Mouse (Mus musculus): Measurements from ENCODE around the gene Alox5. TPM values are rescaled to one million over a fixed set of nuclear protein-coding genes. Genes with fewer than 3 reads are reported as not detected.
"Not testable (repeated sequence)": the region's sequence is repeated elsewhere in the genome, so short reads cannot be mapped to it uniquely, and the experiment has no call there.

Gene Alox5
- polyA plus RNA-seq (2015; fragmentation: Nextera tagmentation; extraction: Ambion mirVana), result 0.46 and 0.56 TPM in 2 replicates

DNA sequence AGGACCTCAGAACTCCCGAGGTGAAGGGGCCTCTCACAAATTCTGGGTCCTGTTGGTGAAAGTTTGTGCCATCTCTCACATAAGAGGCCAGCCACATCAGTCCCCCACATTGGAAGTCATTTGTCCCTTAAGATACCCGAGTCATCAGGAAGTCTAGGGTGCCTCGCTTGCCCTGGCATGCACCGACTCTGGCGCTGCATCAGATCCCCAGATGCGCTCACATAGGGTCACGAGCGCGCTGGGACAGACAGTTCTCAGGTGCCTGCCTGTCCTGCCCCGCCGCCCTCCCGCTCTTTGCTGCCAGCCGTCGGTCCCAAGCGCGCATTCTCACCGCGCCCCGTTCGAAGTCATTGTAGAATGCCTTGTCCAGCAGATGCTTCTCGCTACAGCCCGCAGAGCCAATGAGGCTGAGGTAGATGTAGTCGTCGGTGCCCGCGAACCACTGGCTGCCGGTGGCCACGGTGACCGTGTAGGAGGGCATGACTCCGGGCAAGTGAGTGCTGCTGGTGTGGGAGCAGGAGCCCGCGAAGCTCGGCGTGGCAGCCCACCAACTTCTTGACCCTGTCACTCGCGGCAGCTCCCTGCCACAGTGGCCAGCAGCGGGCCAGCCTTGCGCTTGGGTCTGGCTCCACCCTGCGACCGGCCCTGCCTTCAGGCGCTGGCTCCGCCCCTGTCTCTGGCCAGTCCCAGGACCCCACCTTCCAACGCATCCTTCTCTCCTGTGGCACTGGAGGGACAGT, at the start of gene Alox5:
Gene Alox5 (minus strand): TSS at position 635 of the 740 bp plus-strand sequence.
- Histone ChIP-seq H3K27ac (no peak within 1 kb of the TSS), H3K9me3 (replicated peaks; ENCODE audit: low read length) (no peaks in the 10 kb centered on the region), H3K4me3 (replicated peaks; ENCODE audit: low read depth, low read length) (peak within 1 kb of the TSS; percentile 26), H3K27me3 (ENCODE audit: insufficient read depth, low read length) (peaks cover 11% of the 10 kb centered on the region; the same call in 1 of the 2 replicates), H3K9ac (ENCODE audit: low read depth, low read length) (no peak within 1 kb of the TSS), H3K4me2 (ENCODE audit: low read length) (peak within 1 kb of the TSS; percentile 56), H3K4me1 (replicated peaks; ENCODE audit: insufficient read depth, low read length) (peaks cover 5% of the 10 kb centered on the region; the same call in 1 of the 2 replicates), H3K36me3 (ENCODE audit: insufficient read depth, low read length) (no peaks in the 10 kb centered on the region)
- WGBS, result 2% methylated on average over 43 of the region's 43 CpGs
- peak; percentile 24 for DNase-seq (ENCODE audit: low spot score)
- ATAC-seq (replicated peaks; ENCODE audit: low FRiP score, low read depth), result 0 out of 2 replicates have a peak, but pooled peaks have one; percentile 54
- TF ChIP-seq CTCF (IDR thresholded peaks at IDR 0.05; ENCODE audit: low read depth), result no peak

DNA sequence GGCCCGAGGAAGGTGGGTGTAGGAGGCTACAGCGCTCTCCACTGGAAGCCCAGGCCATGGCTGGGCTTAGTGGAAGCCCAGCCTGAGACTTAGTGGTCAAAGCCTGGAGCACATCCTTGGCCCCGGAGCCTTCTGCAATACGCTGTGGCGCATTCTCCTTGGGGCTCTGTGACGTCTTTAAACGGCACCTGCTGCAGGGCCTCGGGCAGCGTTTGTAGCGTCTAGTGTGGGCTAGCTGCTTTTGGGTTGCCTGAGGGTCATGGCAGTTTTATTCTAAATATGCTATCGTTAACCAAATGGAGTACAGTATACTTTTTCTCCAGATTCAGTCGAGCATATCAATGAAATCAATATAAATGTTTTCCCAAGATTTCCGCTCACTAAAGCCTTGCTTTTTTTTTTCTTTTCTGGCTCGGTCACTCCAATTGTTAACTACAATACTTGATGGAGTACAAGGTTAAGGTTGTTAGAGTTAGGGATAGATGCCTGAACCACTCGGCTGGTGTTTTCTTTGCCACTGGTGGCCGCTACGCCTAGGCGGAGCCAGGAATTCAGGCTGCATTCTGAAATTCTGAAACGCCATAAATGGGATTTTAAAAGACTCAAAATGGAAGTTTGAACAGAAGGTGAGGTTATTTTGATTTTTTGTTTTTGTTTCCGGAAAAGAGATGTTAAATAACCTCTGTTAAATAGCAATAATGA, 45.5 kb upstream of the Alox5 start, which contains the start of gene Olfr212:
Gene Olfr212 (plus strand): TSS at position 215 of the 702 bp plus-strand sequence.
- not testable (repeated sequence) for H3K27ac ChIP-seq; DNase-seq (ENCODE audit: low spot score); ATAC-seq (replicated peaks; ENCODE audit: low FRiP score, low read depth); H3K4me1 ChIP-seq (replicated peaks; ENCODE audit: insufficient read depth, low read length); H3K36me3 ChIP-seq (ENCODE audit: insufficient read depth, low read length); H3K4me3 ChIP-seq (replicated peaks; ENCODE audit: low read depth, low read length); H3K4me2 ChIP-seq (ENCODE audit: low read length); H3K9me3 ChIP-seq (replicated peaks; ENCODE audit: low read length); H3K9ac ChIP-seq (ENCODE audit: low read depth, low read length); H3K27me3 ChIP-seq (ENCODE audit: insufficient read depth, low read length)
- 92% methylated on average over 19 of the region's 20 CpGs for WGBS

DNA sequence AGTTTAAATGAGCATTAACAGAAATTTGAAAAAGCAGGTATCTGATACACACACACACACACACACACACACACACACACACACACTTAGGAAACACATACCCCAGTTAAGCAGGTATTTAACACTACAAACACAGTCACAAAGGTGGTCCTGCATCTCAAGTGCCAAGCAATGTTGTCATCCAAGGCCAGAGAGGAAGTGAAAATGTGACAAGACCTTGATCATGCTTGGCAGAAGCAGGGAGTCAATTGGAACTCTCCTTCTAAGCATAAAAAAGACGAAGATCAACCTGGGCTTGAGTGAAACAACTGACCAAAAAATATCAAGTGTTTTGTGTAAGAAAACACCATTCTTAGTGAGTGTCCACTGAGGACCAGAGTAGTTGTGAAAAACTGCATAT, 35.0 kb upstream of the Alox5 start:
- TF ChIP-seq CTCF (IDR thresholded peaks at IDR 0.05; ENCODE audit: low read depth), result no peak
- 89% methylated on average over 1 of the region's 1 CpGs for WGBS
- Histone ChIP-seq H3K4me1 (replicated peaks; ENCODE audit: insufficient read depth, low read length) (no peaks in the 10 kb centered on the region), H3K27ac (no peak overlapping the region), H3K4me2 (ENCODE audit: low read length) (no peak overlapping the region), H3K9ac (ENCODE audit: low read depth, low read length) (no peak overlapping the region), H3K27me3 (ENCODE audit: insufficient read depth, low read length) (no peaks in the 10 kb centered on the region), H3K36me3 (ENCODE audit: insufficient read depth, low read length) (no peaks in the 10 kb centered on the region), H3K9me3 (replicated peaks; ENCODE audit: low read length) (no peaks in the 10 kb centered on the region), H3K4me3 (replicated peaks; ENCODE audit: low read depth, low read length) (no peak overlapping the region)
- DNase-seq (ENCODE audit: low spot score), result no peak
- no peak for ATAC-seq (replicated peaks; ENCODE audit: low FRiP score, low read depth)

GRCm38 (mm10) chr6:116493742-116494141, 32.8 kb upstream of the Alox5 start:
- Histone ChIP-seq H3K27me3 (ENCODE audit: insufficient read depth, low read length) (no peaks in the 10 kb centered on the region), H3K4me1 (replicated peaks; ENCODE audit: insufficient read depth, low read length) (no peaks in the 10 kb centered on the region)
- TF ChIP-seq CTCF (IDR thresholded peaks at IDR 0.05; ENCODE audit: low read depth), result no peak

GRCm38 (mm10) chr6:116488791-116489190, 27.8 kb upstream of the Alox5 start, which contains the start of gene Olfr211:
Gene Olfr211 (plus strand): TSS chr6:116489091.
- Histone ChIP-seq H3K4me3 (replicated peaks; ENCODE audit: low read depth, low read length) (no peak within 1 kb of the TSS), H3K36me3 (ENCODE audit: insufficient read depth, low read length) (no peaks in the 10 kb centered on the region), H3K27ac (no peak within 1 kb of the TSS), H3K9me3 (replicated peaks; ENCODE audit: low read length) (no peaks in the 10 kb centered on the region), H3K27me3 (ENCODE audit: insufficient read depth, low read length) (no peaks in the 10 kb centered on the region), H3K4me1 (replicated peaks; ENCODE audit: insufficient read depth, low read length) (no peaks in the 10 kb centered on the region), H3K9ac (ENCODE audit: low read depth, low read length) (no peak within 1 kb of the TSS), H3K4me2 (ENCODE audit: low read length) (no peak within 1 kb of the TSS)
- no peak for ATAC-seq (replicated peaks; ENCODE audit: low FRiP score, low read depth)
- WGBS, result 70% methylated on average over 4 of the region's 4 CpGs
- TF ChIP-seq CTCF (IDR thresholded peaks at IDR 0.05; ENCODE audit: low read depth), result no peak
- DNase-seq (ENCODE audit: low spot score), result no peak

More at GRCm38 (mm10) chr6:116493742-116494141, 32.8 kb upstream of the Alox5 start:
- no peak overlapping the region for H3K4me2 ChIP-seq (ENCODE audit: low read length)
- no peaks in the 10 kb centered on the region for H3K36me3 ChIP-seq (ENCODE audit: insufficient read depth, low read length)
- DNase-seq (ENCODE audit: low spot score) (no peak), ATAC-seq (replicated peaks; ENCODE audit: low FRiP score, low read depth) (no peak)
- H3K9ac ChIP-seq (ENCODE audit: low read depth, low read length), result no peak overlapping the region
- no peak overlapping the region for H3K4me3 ChIP-seq (replicated peaks; ENCODE audit: low read depth, low read length)
- WGBS, result 77% methylated on average over 5 of the region's 5 CpGs
- no peaks in the 10 kb centered on the region for H3K9me3 ChIP-seq (replicated peaks; ENCODE audit: low read length)
- no peak overlapping the region for H3K27ac ChIP-seq

DNA sequence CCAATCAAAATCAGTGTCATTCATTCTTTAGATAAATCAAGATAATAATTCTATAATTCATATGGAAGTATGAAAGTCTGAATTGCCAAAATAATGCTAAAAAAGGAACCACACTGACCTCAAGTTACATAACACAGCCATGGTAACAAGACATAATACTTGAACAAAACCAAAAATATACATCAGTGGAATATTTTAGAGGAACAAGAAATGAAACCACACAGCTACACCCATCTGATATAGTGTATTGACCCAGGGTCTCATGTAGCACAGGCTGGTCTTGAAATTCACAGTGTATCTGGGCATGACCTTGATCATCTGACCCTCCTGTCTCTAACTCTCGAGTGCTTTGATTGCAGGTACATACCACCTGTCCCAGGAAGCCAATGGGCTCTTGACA, 25.9 kb upstream of the Alox5 start:
- no peak for TF ChIP-seq CTCF (IDR thresholded peaks at IDR 0.05; ENCODE audit: low read depth)
- Histone ChIP-seq H3K27me3 (ENCODE audit: insufficient read depth, low read length) (no peaks in the 10 kb centered on the region), H3K4me1 (replicated peaks; ENCODE audit: insufficient read depth, low read length) (no peaks in the 10 kb centered on the region), H3K9ac (ENCODE audit: low read depth, low read length) (no peak overlapping the region), H3K36me3 (ENCODE audit: insufficient read depth, low read length) (no peaks in the 10 kb centered on the region), H3K27ac (no peak overlapping the region), H3K4me3 (replicated peaks; ENCODE audit: low read depth, low read length) (no peak overlapping the region), H3K4me2 (ENCODE audit: low read length) (no peak overlapping the region), H3K9me3 (replicated peaks; ENCODE audit: low read length) (no peaks in the 10 kb centered on the region)
- 67% methylated on average over 1 of the region's 1 CpGs for WGBS
- no peak for DNase-seq (ENCODE audit: low spot score)
- no peak for ATAC-seq (replicated peaks; ENCODE audit: low FRiP score, low read depth)
